Mouse (Mus musculus) megakaryocyte, embryonic 14.5 days (primary cell): ENCODE data around the gene Tmem199. TPM values are rescaled to one million over a fixed set of nuclear protein-coding genes. Genes with fewer than 3 reads are reported as not detected.
"Not testable (repeated sequence)": the region's sequence is repeated elsewhere in the genome, so short reads cannot be mapped to it uniquely, and the experiment has no call there.

ENCODE experiments used
- H3K27me3 ChIP-seq: replicated peaks from 2 replicates; pipeline ENCODE3; 2012; ENCODE audit warnings: inconsistent platforms
- H3K36me3 ChIP-seq: replicated peaks from 2 replicates; pipeline ENCODE3; 2012; ENCODE audit warnings: low read length, inconsistent platforms, mixed read lengths
- H3K4me1 ChIP-seq: 2 replicates; pipeline ENCODE4 v1.6.1; 2012; ENCODE audit warnings: inconsistent platforms
- H3K4me3 ChIP-seq: replicated peaks from 2 replicates; pipeline ENCODE3; 2012; ENCODE audit warnings: moderate library complexity, mild to moderate bottlenecking, inconsistent platforms
- H3K9me3 ChIP-seq: 2 replicates; pipeline ENCODE4 v1.6.1; 2012; ENCODE audit warnings: inconsistent platforms
- FLI1 ChIP-seq: IDR thresholded peaks from 2 replicates; pipeline ENCODE4 v1.6.1; 2012; ENCODE audit warnings: low read length, inconsistent platforms, mixed read lengths
- GATA1 ChIP-seq: IDR thresholded peaks from 3 replicates; pipeline ENCODE4 v1.6.1; 2012; ENCODE audit warnings: mixed read lengths, low read length, inconsistent platforms, borderline replicate concordance
- polyA plus RNA-seq: library from polyadenylated mRNA; stranded (reverse); fragments of >175 nt; gene quantifications from 2 replicates; pipeline ENCODE4 v1.2.3, GENCODE M21; 2012; ENCODE audit warnings: low replicate concordance; ENCODE audit not compliant: insufficient read depth

Gene Tmem199
- polyA plus RNA-seq, 1 experiment, result 12.0 TPM

DNA sequence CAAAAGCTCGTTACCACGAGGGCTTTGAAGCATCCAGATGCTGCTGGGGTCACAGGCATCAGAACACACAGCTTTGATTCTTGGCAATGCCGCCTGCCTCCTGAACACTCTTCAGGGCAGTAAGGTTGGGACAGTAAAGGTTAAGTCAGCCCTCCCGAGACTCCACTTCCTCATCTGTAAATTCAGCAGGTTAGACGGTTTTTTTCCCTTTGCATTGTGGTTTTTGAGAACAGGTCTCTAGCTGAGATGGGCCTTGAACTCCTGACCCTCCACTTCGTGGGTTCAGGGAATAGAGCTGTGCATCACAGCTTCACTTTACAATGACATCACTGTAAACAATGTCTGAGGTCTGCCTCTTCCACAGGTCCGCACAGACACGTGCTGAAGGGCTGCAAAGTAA lies 33.2 kb upstream of the Tmem199 start:
- Histone ChIP-seq H3K27me3 (no peaks in the 10 kb centered on the region), H3K4me3 (no peak overlapping the region), H3K9me3 (no peaks in the 10 kb centered on the region), H3K4me1 (peaks cover 51% of the 10 kb centered on the region), H3K36me3 (peaks cover 62% of the 10 kb centered on the region)
- no peak for TF ChIP-seq GATA1
- TF ChIP-seq FLI1, result no peak

DNA sequence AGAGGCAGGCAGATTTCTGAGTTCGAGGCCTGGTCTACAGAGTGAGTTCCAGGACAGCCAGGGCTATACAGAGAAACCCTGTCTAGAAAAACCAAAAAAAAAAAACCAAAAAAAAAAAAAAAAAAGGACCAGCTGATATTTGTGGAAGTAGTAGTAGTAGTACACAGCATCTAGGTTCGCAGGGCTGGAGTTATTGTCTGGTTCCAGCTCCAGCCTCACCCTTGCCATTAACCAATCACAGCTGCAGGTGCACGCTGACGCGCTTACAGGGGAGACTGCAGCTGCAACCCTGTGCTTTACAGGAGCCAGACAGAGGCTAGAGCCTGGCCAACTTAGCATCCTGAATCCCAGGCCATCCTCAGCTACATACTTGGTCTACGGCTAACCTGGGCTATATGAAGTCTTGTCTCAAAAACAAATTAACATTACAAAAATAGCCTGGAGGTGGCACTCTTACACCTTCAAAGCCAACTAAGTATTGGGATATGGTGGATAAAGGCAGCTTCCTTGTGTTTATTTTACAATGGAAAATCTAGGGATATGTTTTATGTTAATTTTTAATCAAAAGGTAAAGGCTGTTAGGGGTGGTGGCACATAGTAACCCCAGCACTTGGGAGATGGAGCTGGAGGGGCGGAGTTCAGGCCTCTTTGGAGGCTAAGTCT lies 32.6 kb upstream of the Tmem199 start:
- Histone ChIP-seq H3K4me1 (peaks cover 46% of the 10 kb centered on the region), H3K36me3 (peaks cover 68% of the 10 kb centered on the region), H3K4me3 (no peak overlapping the region), H3K9me3 (no peaks in the 10 kb centered on the region), H3K27me3 (no peaks in the 10 kb centered on the region)
- TF ChIP-seq FLI1 (no peak), GATA1 (no peak)

- Histone ChIP-seq H3K9me3 (no peaks in the 10 kb centered on the region), H3K4me1 (peaks cover 50% of the 10 kb centered on the region), H3K4me3 (no peak overlapping the region), H3K27me3 (no peaks in the 10 kb centered on the region), H3K36me3 (peaks cover 65% of the 10 kb centered on the region)
- TF ChIP-seq FLI1, result no peak
- no peak for TF ChIP-seq GATA1
Observed at GRCm38 (mm10) chr11:78540358-78540757, 28.4 kb upstream of the Tmem199 start.

DNA sequence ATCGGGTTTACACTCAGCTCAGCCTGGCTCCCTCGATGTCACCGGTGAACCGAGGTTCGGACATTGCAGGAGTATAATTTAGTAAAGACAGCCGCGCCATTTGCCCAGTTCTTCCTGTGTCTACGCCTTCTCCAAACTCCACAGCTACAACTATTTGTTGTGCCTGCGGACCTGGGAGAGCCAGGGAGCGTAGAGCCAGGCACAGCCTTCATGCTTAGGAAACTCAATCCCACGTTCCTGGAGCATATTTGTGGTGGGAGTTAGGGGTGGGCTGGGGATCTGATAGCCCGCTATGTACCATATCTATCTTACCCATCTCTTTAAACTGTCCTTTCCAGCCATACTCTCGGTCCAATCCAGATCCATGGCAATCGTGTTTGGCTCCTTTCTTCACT lies 24.7 kb upstream of the Tmem199 start:
- TF ChIP-seq GATA1, result no peak
- no peaks in the 10 kb centered on the region for H3K9me3 ChIP-seq
- H3K27me3 ChIP-seq, result peaks cover 5% of the 10 kb centered on the region
- peaks cover 49% of the 10 kb centered on the region for H3K4me1 ChIP-seq
- peak overlapping the region; percentile 98 for H3K4me3 ChIP-seq
- peaks cover 36% of the 10 kb centered on the region for H3K36me3 ChIP-seq

DNA sequence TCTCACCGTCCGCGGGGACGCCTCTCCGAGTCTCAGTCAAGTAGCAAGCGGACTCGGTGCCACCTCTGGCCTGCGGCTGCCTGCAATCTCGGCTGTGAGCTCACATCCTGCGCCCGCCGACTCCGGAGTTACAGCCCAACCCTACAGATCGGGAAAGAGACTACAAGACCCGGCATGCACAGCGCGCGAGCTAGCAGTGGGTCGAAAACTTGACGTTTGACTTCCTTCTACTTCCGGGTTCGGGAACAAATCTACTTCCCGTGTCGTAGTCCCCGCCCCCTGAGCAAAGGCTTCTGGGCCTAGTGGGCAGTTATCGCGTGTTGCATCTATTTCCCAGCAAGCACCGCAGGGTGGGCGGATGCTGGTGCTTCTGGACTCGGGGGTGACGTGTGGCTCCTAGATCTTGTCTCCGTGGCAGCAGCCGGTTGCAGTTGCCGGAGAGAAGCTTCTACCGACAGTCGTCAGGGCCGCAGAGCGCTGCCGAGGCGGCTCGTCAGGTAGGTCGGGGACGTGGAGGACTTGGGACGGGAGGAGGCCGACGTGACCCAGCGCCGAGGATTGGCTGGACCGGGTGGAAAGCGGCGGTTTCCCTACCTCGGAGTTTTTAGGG lies 24.2 kb upstream of the Tmem199 start, which contains the start of the genes Tnfaip1 and Ift20:
Gene Tnfaip1, minus strand, starts transcription at position 253 of the 610 bp plus-strand sequence.
Gene Ift20, plus strand, starts transcription at position 282 of the 610 bp plus-strand sequence.
- H3K27me3 ChIP-seq, result peaks cover 5% of the 10 kb centered on the region
- peak within 1 kb of the TSS; percentile 98 for H3K4me3 ChIP-seq
- H3K4me1 ChIP-seq, result peaks cover 50% of the 10 kb centered on the region
- H3K9me3 ChIP-seq, result no peaks in the 10 kb centered on the region
- peaks cover 31% of the 10 kb centered on the region for H3K36me3 ChIP-seq
- TF ChIP-seq FLI1 (no peak), GATA1 (peak; percentile 77; the same call in 2 of the 3 replicates)

- Histone ChIP-seq H3K9me3 (no peaks in the 10 kb centered on the region), H3K4me1 (peaks cover 55% of the 10 kb centered on the region), H3K27me3 (peaks cover 5% of the 10 kb centered on the region), H3K36me3 (peaks cover 24% of the 10 kb centered on the region), H3K4me3 (peak overlapping the region; percentile 98)
- no peak for TF ChIP-seq GATA1
- TF ChIP-seq FLI1, result no peak; the same call in 1 of the 2 replicates
Observed at GRCm38 (mm10) chr11:78535376-78536079, 23.6 kb upstream of the Tmem199 start.

- TF ChIP-seq FLI1, result no peak
- no peak for TF ChIP-seq GATA1
- peaks cover 53% of the 10 kb centered on the region for H3K4me1 ChIP-seq
- H3K9me3 ChIP-seq, result no peaks in the 10 kb centered on the region
- peaks cover 6% of the 10 kb centered on the region for H3K27me3 ChIP-seq
- H3K36me3 ChIP-seq, result peaks cover 14% of the 10 kb centered on the region
- no peak overlapping the region for H3K4me3 ChIP-seq
Observed at GRCm38 (mm10) chr11:78534516-78534915, 22.5 kb upstream of the Tmem199 start.

GRCm38 (mm10) chr11:78531515-78531914 lies 19.5 kb upstream of the Tmem199 start:
- Histone ChIP-seq H3K27me3 (peaks cover 12% of the 10 kb centered on the region), H3K4me1 (peaks cover 27% of the 10 kb centered on the region), H3K36me3 (peaks cover 16% of the 10 kb centered on the region)
- H3K4me3 ChIP-seq, H3K9me3 ChIP-seq: not testable (repeated sequence)

- no peak overlapping the region for H3K4me3 ChIP-seq
- H3K4me1 ChIP-seq, result peaks cover 27% of the 10 kb centered on the region
- H3K27me3 ChIP-seq, result peaks cover 12% of the 10 kb centered on the region
- TF ChIP-seq FLI1, result no peak
- no peak for TF ChIP-seq GATA1
- no peaks in the 10 kb centered on the region for H3K9me3 ChIP-seq
- H3K36me3 ChIP-seq, result peaks cover 21% of the 10 kb centered on the region
Observed at GRCm38 (mm10) chr11:78531046-78531445, 19.1 kb upstream of the Tmem199 start.

DNA sequence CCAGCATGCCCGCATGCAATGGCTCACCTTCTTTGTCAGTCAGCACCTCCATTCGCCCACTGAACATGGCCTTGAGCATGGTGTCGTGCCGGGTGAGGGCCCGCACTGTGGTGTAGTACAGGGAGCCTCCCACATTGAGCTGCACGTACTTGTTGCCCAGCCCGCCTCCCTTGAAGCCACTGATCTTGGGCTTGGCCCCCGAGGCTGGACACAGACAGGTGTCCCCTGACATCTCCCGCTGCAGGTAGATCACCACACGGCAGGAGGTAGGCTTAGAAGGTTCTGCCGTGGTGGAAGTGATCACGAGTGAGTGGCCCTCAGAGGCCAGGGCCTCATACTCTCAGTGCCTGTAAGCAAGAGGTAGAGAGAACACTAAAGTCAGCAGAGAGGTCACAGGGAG lies 18.0 kb upstream of the Tmem199 start:
- no peak for TF ChIP-seq FLI1
- no peak for TF ChIP-seq GATA1
- Histone ChIP-seq H3K27me3 (peaks cover 12% of the 10 kb centered on the region), H3K9me3 (no peaks in the 10 kb centered on the region), H3K36me3 (peaks cover 30% of the 10 kb centered on the region), H3K4me3 (no peak overlapping the region), H3K4me1 (peaks cover 19% of the 10 kb centered on the region)
